Mouse (Mus musculus) embryo, embryonic 9.5 days (tissue): ENCODE measurements around the gene Coq10a.
"Not testable (repeated sequence)": the region's sequence is repeated elsewhere in the genome, so short reads cannot be mapped to it uniquely, and the experiment has no call there.

Experiments used
- DNase-seq: peaks from one replicate; pipeline ENCODE4 v3.0.0-alpha.2; 2017; ENCODE audit errors: extremely low spot score

Coq10a gene

DNA sequence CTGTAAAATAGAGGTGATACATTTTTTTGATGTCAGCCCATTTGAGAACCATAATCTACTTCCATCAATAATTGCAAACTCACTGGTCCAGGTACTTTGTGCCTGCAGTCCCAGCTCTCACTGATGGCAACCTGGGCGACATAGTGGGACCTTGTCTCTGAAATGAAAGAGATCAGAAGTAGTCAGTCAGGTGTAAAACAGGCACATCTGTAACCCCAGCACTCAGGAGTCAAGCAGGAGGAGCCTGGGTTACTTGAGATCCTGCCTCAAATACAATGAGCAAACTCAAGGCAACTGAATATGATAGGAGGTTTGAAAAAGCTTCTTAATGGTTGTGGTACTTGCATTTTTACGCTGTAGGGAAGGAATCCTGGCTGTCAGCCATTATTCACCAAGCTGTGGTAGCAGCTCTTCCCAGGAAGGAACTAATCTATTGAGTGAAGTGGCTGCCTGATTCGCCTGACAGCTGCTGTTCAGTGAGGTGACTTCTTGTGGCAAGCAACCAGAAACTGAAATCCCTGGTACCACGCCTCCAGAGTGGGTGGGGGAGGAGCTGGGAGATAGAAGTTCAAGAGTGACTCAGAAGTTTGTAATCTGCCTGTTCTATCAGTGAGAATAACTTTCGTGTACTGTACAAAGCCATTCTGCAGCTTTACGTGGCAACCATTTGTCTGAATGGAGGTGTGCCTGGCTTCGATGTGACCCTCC lies 24.1 kb downstream of the Coq10a start:
- DNase-seq: no peak

DNA sequence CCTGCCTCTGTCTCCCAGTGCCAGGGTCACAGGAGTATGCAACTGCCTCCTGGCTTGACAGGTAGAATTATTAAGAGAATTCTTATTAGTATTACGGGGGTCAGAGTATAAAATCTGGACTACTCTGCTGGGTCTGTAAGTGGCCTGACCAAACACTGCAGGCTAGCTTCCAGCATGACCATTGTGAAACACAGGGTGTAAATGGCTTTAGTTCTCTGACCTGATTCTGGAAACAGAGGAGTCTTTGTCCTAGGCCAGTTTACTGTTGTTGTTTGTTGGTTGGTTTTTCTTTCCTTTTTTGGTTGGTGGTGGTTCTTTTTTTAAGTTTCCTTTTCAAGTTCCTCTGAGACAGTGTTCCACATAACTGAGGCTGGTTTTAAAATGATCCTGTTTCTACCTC lies 25.4 kb downstream of the Coq10a start:
- no peak for DNase-seq

DNA sequence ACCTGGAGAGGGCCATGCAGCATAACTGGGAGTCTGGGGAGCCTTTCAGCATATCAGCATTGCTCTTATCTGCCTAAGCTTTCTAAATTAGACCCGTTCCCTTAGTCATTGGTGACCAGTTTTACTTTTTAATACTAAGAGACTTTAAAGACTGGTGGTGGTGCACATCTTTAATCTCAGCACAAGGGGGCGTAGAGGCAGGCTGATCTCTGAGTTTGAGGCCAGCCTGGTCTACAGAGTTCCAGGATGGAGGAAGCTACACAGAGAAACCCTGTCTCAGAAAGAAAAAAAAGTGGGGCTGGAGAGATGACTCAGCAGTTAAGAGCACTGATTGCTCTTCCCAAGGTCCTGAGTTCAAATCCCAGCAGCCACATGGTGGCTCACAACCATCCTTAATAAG lies 28.5 kb downstream of the Coq10a start:
- no peak for DNase-seq

DNA sequence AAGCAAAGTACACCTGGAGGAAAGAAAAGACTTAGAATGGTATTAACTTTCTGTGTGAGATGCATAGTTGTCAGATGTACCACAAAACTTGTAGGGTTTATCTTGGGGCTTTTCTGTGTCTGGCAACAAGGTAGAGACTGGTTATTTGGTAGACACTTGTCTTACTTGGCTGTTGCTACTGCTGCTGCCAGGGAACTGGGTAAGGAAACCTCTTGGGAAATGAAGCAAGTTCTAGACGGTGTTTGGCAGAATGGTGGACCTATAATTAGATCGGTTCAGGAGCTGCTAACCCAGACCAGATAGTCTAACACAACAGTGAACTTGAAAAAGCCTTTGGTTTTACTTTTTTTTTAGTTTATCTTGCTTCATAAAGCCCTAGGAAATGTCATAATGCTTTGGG lies 29.8 kb downstream of the Coq10a start:
- no peak for DNase-seq

DNA sequence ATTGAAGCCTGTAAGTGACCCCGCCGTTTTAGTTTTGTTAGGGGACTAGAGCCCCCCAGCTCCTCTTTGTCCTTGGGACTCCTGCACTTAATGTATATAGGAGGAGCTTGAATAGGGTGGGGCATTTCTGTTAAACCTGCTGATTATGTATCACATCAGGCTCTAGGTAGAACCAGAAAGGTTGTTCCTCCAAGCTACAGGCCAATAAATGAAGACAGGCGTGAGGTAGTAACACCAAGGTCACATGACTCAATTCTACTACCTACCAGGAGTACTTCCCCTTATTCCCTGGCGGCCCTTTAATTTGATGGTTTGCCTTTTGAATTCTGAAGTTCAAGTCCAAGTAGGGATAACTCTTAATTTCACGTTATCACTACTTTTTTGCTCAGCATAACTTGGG lies 30.4 kb downstream of the Coq10a start:
- no peak for DNase-seq

- DNase-seq: peak; percentile 98
These were observed 31.3 kb downstream of the Coq10a start, which contains the start of gene Cs for GRCm38 (mm10) chr10:128337306-128338181. Gene Cs, plus strand, starts transcription at chr10:128337734.

DNA sequence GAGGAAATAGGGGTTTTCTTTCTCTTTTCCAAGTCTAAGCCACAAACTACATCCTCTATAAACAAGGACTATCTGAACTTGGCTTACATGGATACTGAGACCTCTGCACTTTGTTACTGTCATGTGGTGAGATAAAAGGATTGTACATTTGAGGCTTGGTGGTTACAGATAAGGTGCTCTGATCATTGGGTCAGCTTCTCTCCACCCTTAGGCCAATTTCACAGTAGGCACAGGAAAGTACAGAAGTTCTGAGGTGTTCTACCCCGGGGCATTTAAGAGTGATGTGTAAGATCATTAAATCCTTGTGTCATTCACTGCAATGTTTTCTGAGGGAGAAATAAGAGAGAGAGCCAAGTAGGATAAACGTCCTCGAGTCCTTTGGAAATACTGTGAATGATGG lies 32.2 kb downstream of the Coq10a start:
- no peak for DNase-seq

GRCm38 (mm10) chr10:128336195-128336594 lies 32.6 kb downstream of the Coq10a start:
- no peak for DNase-seq

GRCm38 (mm10) chr10:128335582-128335981 lies 33.2 kb downstream of the Coq10a start:
- DNase-seq: peak; percentile 66

DNA sequence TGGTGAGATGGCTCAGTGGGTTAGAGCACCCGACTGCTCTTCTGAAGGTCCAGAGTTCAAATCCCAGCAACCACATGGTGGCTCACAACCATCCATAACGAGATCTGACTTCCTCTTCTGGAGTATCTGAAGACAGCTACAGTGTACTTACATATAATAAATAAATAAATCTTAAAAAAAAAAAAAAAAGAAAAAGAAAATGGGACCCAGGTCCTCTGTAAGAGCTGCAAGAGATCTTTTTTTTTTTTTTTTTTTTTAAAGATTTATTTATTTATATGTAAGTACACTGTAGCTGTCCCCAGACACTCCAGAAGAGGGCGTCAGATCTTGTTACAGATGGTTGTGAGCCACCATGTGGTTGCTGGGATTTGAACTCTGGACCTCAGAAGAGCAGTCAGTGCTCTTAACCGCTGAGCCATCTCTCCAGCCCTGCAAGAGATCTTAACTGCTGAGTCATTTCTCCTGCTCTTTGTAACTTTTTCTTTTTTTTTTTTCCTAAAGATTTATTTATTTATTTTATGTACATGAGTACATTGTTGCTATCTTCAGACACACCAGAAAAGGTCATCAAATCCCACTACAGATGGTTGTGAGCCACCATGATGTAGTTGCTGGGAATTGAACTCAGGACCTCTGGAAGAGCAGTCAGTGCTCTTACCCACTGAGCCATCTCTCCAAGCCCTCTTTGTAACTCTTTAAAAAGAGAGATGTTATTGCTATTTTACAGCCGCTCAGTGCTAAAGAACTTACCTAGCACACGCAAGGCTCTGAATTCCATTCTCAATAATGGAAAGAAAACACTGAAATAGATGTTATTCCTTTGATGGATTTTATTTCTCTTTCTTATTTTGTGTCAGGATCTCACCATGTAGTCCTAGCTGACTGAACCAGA lies 36.2 kb downstream of the Coq10a start:
- DNase-seq: not testable (repeated sequence)

- no peak for DNase-seq
These were observed 41.2 kb downstream of the Coq10a start for GRCm38 (mm10) chr10:128327610-128328009.

- no peak for DNase-seq
These were observed 42.0 kb downstream of the Coq10a start for GRCm38 (mm10) chr10:128326825-128327224.

- DNase-seq: no peak
These were observed 45.3 kb downstream of the Coq10a start for GRCm38 (mm10) chr10:128323516-128323915.

GRCm38 (mm10) chr10:128322141-128323108 lies 46.4 kb downstream of the Coq10a start, which contains the start of gene Cnpy2:
Gene Cnpy2, plus strand, starts transcription at chr10:128322459.
- peak; percentile 97 for DNase-seq

DNA sequence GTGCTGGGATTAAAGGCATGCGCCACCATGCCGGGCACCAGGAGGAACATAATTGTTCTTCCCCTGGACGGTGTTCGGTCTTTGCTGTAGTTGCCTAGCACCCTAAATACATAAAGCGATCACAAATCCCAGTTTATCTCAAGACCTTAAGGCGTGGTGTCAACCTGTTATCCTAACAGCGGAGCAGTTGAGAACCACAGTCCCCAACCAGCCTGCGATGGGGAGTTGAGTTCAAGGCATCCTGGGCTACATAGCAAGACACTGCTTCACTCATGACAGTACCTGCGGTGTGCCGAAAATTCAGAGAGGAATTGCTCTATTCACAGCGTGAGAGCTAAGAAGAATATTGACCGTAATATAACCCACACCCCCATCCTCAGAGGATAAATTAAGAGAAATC lies 47.2 kb downstream of the Coq10a start:
- peak; percentile 26 for DNase-seq

GRCm38 (mm10) chr10:128315578-128315977 lies 53.2 kb downstream of the Coq10a start:
- DNase-seq: no peak
